Comparison of ENCODE assay signal across 13 mouse cellular contexts in the genomic region with DNA sequence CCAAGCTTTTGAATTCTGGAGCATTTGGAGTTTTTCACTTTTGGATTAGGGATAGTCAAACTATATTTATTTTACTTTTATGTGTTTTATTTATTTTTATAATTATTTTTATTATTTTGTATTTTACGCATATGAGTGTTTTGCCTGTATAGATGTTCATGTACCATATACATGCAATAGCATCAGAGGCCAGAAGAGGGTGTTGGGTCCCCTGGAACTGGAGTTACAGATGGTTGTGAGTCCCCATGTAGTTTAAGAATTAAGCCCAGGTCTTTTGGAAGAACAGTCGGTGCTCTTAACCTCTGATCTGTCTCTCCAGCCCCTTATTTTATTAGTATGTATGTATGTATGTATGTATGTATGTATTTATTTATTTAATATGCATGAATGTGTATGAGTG. TPM values are rescaled to one million over a fixed set of nuclear protein-coding genes. Genes with fewer than 3 reads are reported as not detected.
DNase-seq lines count a peak whose midpoint lies in the region; ATAC-seq and TF ChIP-seq lines count a peak whose summit lies in the region.
"Had no signal": no experiment of that assay in that cellular context is flagged by ENCODE, and none has a peak within 500 bp of the region (broad histone marks: within the 10 kb centered on the region; RNA-seq: fewer than 3 reads in every experiment).

No protein-coding gene starts in this region.

- no peak for TF ChIP-seq POLR2A in lung, adult 2 months (IDR thresholded peaks at IDR 0.05; ENCODE audit: borderline replicate concordance, extremely low read depth, low read depth, low read length)
- TF ChIP-seq POLR2A in CH12.LX (IDR thresholded peaks at IDR 0.05; ENCODE audit: low read depth, low read length): no peak

- no peak overlapping the region for H3K27ac ChIP-seq in gastrocnemius, adult 2 months
- no peak overlapping the region for H3K27ac ChIP-seq in CH12.LX (ENCODE audit: insufficient read depth, low read depth)
- H3K27ac ChIP-seq in stomach, postnatal 0 days (replicated peaks): no peak overlapping the region
- H3K27ac ChIP-seq in heart, embryonic 10.5 days: no peak overlapping the region
- H3K27ac ChIP-seq: liver, embryonic 15.5 days had no signal

- no peak overlapping the region for H3K9ac ChIP-seq in CH12.LX (ENCODE audit: insufficient read depth, low read depth)
- H3K9ac ChIP-seq in stomach, postnatal 0 days (ENCODE audit: low read length): no peak overlapping the region
- H3K9ac ChIP-seq: liver, embryonic 15.5 days had no signal

- peaks cover 2% of the 10 kb centered on the region for H3K9me3 ChIP-seq in CH12.LX (replicated peaks; ENCODE audit: low read length)
- no peaks in the 10 kb centered on the region for H3K9me3 ChIP-seq in stomach, postnatal 0 days (ENCODE audit: control insufficient read depth, low read length)
- H3K9me3 ChIP-seq in heart, embryonic 10.5 days: no peaks in the 10 kb centered on the region
- H3K9me3 ChIP-seq: liver, embryonic 15.5 days had no signal

- TF ChIP-seq EP300 in CH12.LX (IDR thresholded peaks at IDR 0.05; ENCODE audit: low read length): no peak
- TF ChIP-seq EP300 in stomach, postnatal 0 days (optimal IDR thresholded peaks at IDR 0.05): no peak

- H3K4me1 ChIP-seq in lung, adult 2 months (ENCODE audit: control insufficient read depth, insufficient read depth, low read length): no peaks in the 10 kb centered on the region
- H3K4me1 ChIP-seq in CH12.LX (ENCODE audit: control insufficient read depth in 1 of 2, insufficient read depth in 2 of 2): peaks cover 0 to 3% of the 10 kb centered on the region in 2 experiments; a peak in 2 of 4 replicates
- H3K4me1 ChIP-seq in stomach, postnatal 0 days (replicated peaks; ENCODE audit: control insufficient read depth, insufficient read depth): no peaks in the 10 kb centered on the region
- H3K4me1 ChIP-seq in heart, embryonic 10.5 days: peaks cover 13% of the 10 kb centered on the region
- H3K4me1 ChIP-seq: liver, embryonic 15.5 days had no signal

- ATAC-seq in stomach, postnatal 0 days (ENCODE audit: low FRiP score, low TSS enrichment): no peak
- ATAC-seq: intestine, embryonic 16.5 days had no signal

- TF ChIP-seq RAD21 in CH12.LX (IDR thresholded peaks at IDR 0.05; ENCODE audit: low read depth, low read length): peak; percentile 47

- dilution Hi-C loops in CH12.LX (cut with MboI; ENCODE audit: extremely low pct_ligation_motif_present, extremely low pct_unique_long_range_greater_than_20kb, low sequenced_read_pairs): no loop called here

- no peak for DNase-seq in gastrocnemius, adult 2 months
- DNase-seq in gastrocnemius, adult 8-10 months (ENCODE audit: low spot score in 2 of 2): no peak
- DNase-seq in lung, adult 2 months: no peak
- no peak for DNase-seq in lung, postnatal 25 days (ENCODE audit: low spot score)
- no peak for DNase-seq in CH12.LX (ENCODE audit: extremely low read depth)
- DNase-seq in stomach, postnatal 0 days (ENCODE audit: low spot score): no peak
- DNase-seq in layer of hippocampus, postnatal 36 days: no peak
- DNase-seq in heart, embryonic 10.5 days (ENCODE audit: low spot score): no peak
- DNase-seq: adrenal gland, postnatal 10 days; B cell, adult 2 months; heart, postnatal 14 days had no signal

- no peak overlapping the region for H3K4me3 ChIP-seq in gastrocnemius, adult 2 months
- H3K4me3 ChIP-seq in lung, adult 2 months (replicated peaks; ENCODE audit: extremely low read depth, low read depth, low read length): no peak overlapping the region
- H3K4me3 ChIP-seq in CH12.LX (replicated peaks in 1 of 3; ENCODE audit: low read depth in 2 of 3, low read length in 2 of 3, poor library complexity in 1 of 3): no peak overlapping the region
- H3K4me3 ChIP-seq in stomach, postnatal 0 days (ENCODE audit: low read depth, low read length): no peak overlapping the region
- no peak overlapping the region for H3K4me3 ChIP-seq in heart, embryonic 10.5 days
- H3K4me3 ChIP-seq: liver, embryonic 15.5 days had no signal

- H3K79me2 ChIP-seq in CH12.LX (replicated peaks; ENCODE audit: control insufficient read depth, extremely low read depth, insufficient read depth, poor library complexity, severe bottlenecking): no peaks in the 10 kb centered on the region

- peak; percentile 51 for TF ChIP-seq CTCF in gastrocnemius, adult 2 months (IDR thresholded peaks at IDR 0.05)
- peak; percentile 24; the same call in 1 of the 2 replicates for TF ChIP-seq CTCF in lung, adult 2 months (IDR thresholded peaks at IDR 0.05; ENCODE audit: insufficient read depth, low read length)
- TF ChIP-seq CTCF in CH12.LX (conservative IDR thresholded peaks at IDR 0.05 in 1 of 2, IDR thresholded peaks at IDR 0.05 in 1 of 2; ENCODE audit: low read depth in 2 of 2, low read length in 2 of 2): peak in 1 of 2 experiments; percentile 56; a peak in 2 of 4 replicates
- peak; percentile 59 for TF ChIP-seq CTCF in stomach, postnatal 0 days (IDR thresholded peaks at IDR 0.05; ENCODE audit: low read depth)

- no peak overlapping the region for H3K4me2 ChIP-seq in CH12.LX (ENCODE audit: insufficient read depth, low read depth, poor library complexity, severe bottlenecking)
- no peak overlapping the region for H3K4me2 ChIP-seq in stomach, postnatal 0 days (replicated peaks; ENCODE audit: low read depth)
- H3K4me2 ChIP-seq: liver, embryonic 15.5 days had no signal

- WGBS in lung, adult 2 months: 85% methylated on average over 2 of the region's 2 CpGs
- 78% methylated on average over 2 of the region's 2 CpGs for WGBS in stomach, postnatal 0 days
- WGBS in heart, embryonic 10.5 days: 75% methylated on average over 2 of the region's 2 CpGs

- H3K27me3 ChIP-seq in CH12.LX (replicated peaks): no peaks in the 10 kb centered on the region
- no peaks in the 10 kb centered on the region for H3K27me3 ChIP-seq in stomach, postnatal 0 days (ENCODE audit: control insufficient read depth, insufficient read depth, low read length)
- no peaks in the 10 kb centered on the region for H3K27me3 ChIP-seq in heart, embryonic 10.5 days (ENCODE audit: insufficient read depth, poor library complexity, severe bottlenecking)
- H3K27me3 ChIP-seq: liver, embryonic 15.5 days had no signal

- no peaks in the 10 kb centered on the region for H3K36me3 ChIP-seq in CH12.LX (replicated peaks in 1 of 2; ENCODE audit: control insufficient read depth in 1 of 2, insufficient read depth in 1 of 2, low read length in 1 of 2)
- H3K36me3 ChIP-seq in stomach, postnatal 0 days (ENCODE audit: control insufficient read depth, insufficient read depth, low read length): no peaks in the 10 kb centered on the region
- no peaks in the 10 kb centered on the region for H3K36me3 ChIP-seq in heart, embryonic 10.5 days
- H3K36me3 ChIP-seq: liver, embryonic 15.5 days had no signal

- intact Hi-C loops in gastrocnemius, adult 2 months (cut with DNase I): no loop called here

- in situ Hi-C loops in CH12.LX (cut with MboI; ENCODE audit: low pct_ligation_motif_present, low pct_unique_long_range_greater_than_20kb, low sequenced_read_pairs): loop anchor here (10.0 kb wide), 1 partner anchor 117 kb away; no protein-coding TSS in a partner anchor

TF ChIP-seq in CH12.LX, 34 proteins besides CTCF, POLR2A, EP300 and RAD21:
- TF ChIP-seq SMC3 (IDR thresholded peaks at IDR 0.05; ENCODE audit: low read depth, low read length) (peak; percentile 46), POLR2AphosphoS2 (IDR thresholded peaks at IDR 0.05; ENCODE audit: low read depth, low read length) (no peak)

RNA-seq across cellular contexts. Expression of a gene that starts 12.9 kb away (rescaled TPM):
- total RNA-seq in gastrocnemius, adult 2 months (2021): 10 to 100 TPM in 1 of 2 experiments, 1 to 10 TPM in 1; 4.8 to 10.3 TPM
- total RNA-seq in gastrocnemius, adult 8-10 months (2022): 1 to 10 TPM; 3.4 to 3.9 (median 3.5) TPM
- 188 and 222 TPM in 2 replicates for polyA plus RNA-seq in lung, adult 2 months (2012; rRNA removed)
- total RNA-seq in CH12.LX (2012; rRNA removed) (2.4 and 4.9 TPM in 2 replicates), CH12.LX (2014; rRNA removed) (2.8 and 4.9 TPM in 2 replicates)
- 5.4 and 5.5 TPM in 2 replicates for polyA plus RNA-seq in CH12.LX (2012; ENCODE audit: insufficient read length, low read depth)
- polyA plus RNA-seq in stomach, postnatal 0 days (2015; fragmentation: Nextera tagmentation; extraction: Ambion mirVana): 61.2 and 62.6 TPM in 2 replicates
- total RNA-seq in layer of hippocampus, postnatal 36 days (2021): 10 to 100 TPM; 59.3 to 61.3 TPM
- 18.4 and 25.4 TPM in 2 replicates for polyA plus RNA-seq in heart, embryonic 10.5 days (2016; fragmentation: Nextera tagmentation; extraction: Ambion mirVana)

Comparison
In these comparisons a context has a peak if more than half of its experiments do, and no peak if none do; other contexts are left out.
1. RNA of a gene that starts 12.9 kb away (total RNA-seq): 59.3 to 61.3 TPM in layer of hippocampus, postnatal 36 days; 4.8 to 10.3 TPM in gastrocnemius, adult 2 months, 2.4 to 4.9 TPM in CH12.LX and 3.4 to 3.9 TPM in gastrocnemius, adult 8-10 months; every median in the first group is over 4 times any median in the second.